Mouse (Mus musculus) CH12.LX (cell line): ENCODE measurements around the gene Kcnip4. TPM values are rescaled to one million over a fixed set of nuclear protein-coding genes. Genes with fewer than 3 reads are reported as not detected.

Source experiments
- DNase-seq: peaks from one replicate; pipeline ENCODE4 v3.0.0-alpha.2; 2013; ENCODE audit errors: extremely low read depth
- H3K27ac ChIP-seq: 2 replicates; pipeline ENCODE4 v1.5.1; 2012; ENCODE audit warnings: low read depth, mild to moderate bottlenecking, control low read depth, moderate library complexity; ENCODE audit not compliant: insufficient read depth
- H3K27me3 ChIP-seq: replicated peaks from 2 replicates; pipeline ENCODE3; 2012; ENCODE audit warnings: inconsistent platforms
- H3K36me3 ChIP-seq, 2 experiments: replicated peaks in 1 of 2; 2 replicates each; pipeline versions ENCODE3 to v1.6.1; 2012; ENCODE audit warnings: inconsistent platforms in 1 of 2, low read length in 1 of 2, mild to moderate bottlenecking in 1 of 2, mixed read lengths in 1 of 2, moderate library complexity in 1 of 2; ENCODE audit not compliant: control insufficient read depth in 1 of 2, insufficient read depth in 1 of 2
- H3K4me1 ChIP-seq, 2 experiments: 2 replicates each; pipeline ENCODE4 v1.6.1; 2012; ENCODE audit warnings: inconsistent platforms in 1 of 2, moderate library complexity in 1 of 2; ENCODE audit not compliant: insufficient read depth in 2 of 2, control insufficient read depth in 1 of 2
- H3K4me2 ChIP-seq: 2 replicates; pipeline ENCODE4 v1.6.1; 2012; ENCODE audit warnings: low read depth, mild to moderate bottlenecking, control low read depth; ENCODE audit not compliant: poor library complexity, insufficient read depth, severe bottlenecking
- H3K4me3 ChIP-seq, 3 experiments: fragments of 150-350 bp in 1 of 3; sonication (generic) in 1 of 3; replicated peaks in 1 of 3; 2 replicates each; pipeline versions ENCODE3 to v1.5.1; 2011 to 2012; ENCODE audit warnings: low read depth in 2 of 3, low read length in 2 of 3, mild to moderate bottlenecking in 2 of 3, moderate library complexity in 2 of 3, control low read depth in 1 of 3, improper control_type of control experiment in 1 of 3, inconsistent platforms in 1 of 3, mixed read lengths in 1 of 3; ENCODE audit not compliant: poor library complexity in 1 of 3
- H3K79me2 ChIP-seq: replicated peaks from 2 replicates; pipeline ENCODE4 v1.6.1; 2012; ENCODE audit warnings: mild to moderate bottlenecking, moderate library complexity; ENCODE audit not compliant: control insufficient read depth, poor library complexity, insufficient read depth, severe bottlenecking; ENCODE audit errors: extremely low read depth
- H3K9ac ChIP-seq: 2 replicates; pipeline ENCODE4 v1.6.1; 2012; ENCODE audit warnings: low read depth, mild to moderate bottlenecking, control low read depth, moderate library complexity; ENCODE audit not compliant: insufficient read depth
- H3K9me3 ChIP-seq: replicated peaks from 2 replicates; pipeline ENCODE3; 2012; ENCODE audit warnings: low read length, inconsistent platforms, mixed read lengths
- BHLHE40 ChIP-seq: IDR thresholded peaks from 2 replicates; pipeline ENCODE4 v1.6.1; 2011; ENCODE audit warnings: mild to moderate bottlenecking, low read depth, low read length, improper control_type of control experiment
- CTCF ChIP-seq, 2 experiments: IDR thresholded peaks in 1 of 2; conservative IDR thresholded peaks in 1 of 2; 2 replicates each; pipeline ENCODE4 v1.5.1; 2011 to 2012; ENCODE audit warnings: low read depth in 2 of 2, low read length in 2 of 2, improper control_type of control experiment in 1 of 2, inconsistent platforms in 1 of 2, mild to moderate bottlenecking in 1 of 2, moderate library complexity in 1 of 2
- EP300 ChIP-seq: IDR thresholded peaks from 2 replicates; pipeline ENCODE4 v1.6.1; 2011; ENCODE audit warnings: low read length, improper control_type of control experiment
- ETS1 ChIP-seq: conservative IDR thresholded peaks from 2 replicates; pipeline ENCODE4 v1.6.1; 2012; ENCODE audit warnings: low read depth, mild to moderate bottlenecking, inconsistent platforms, low read length, improper control_type of control experiment, moderate library complexity
- HCFC1 ChIP-seq: IDR thresholded peaks from 2 replicates; pipeline ENCODE4 v1.6.1; 2012; ENCODE audit warnings: low read depth, mild to moderate bottlenecking, inconsistent platforms, low read length, improper control_type of control experiment
- IRF4 ChIP-seq: IDR thresholded peaks from 2 replicates; pipeline ENCODE4 v1.6.1; 2014; ENCODE audit warnings: low read depth, mild to moderate bottlenecking, inconsistent platforms, low read length, improper control_type of control experiment
- JUND ChIP-seq: conservative IDR thresholded peaks from 2 replicates; pipeline ENCODE4 v1.6.1; 2011; ENCODE audit warnings: low read depth, low read length, improper control_type of control experiment
- KAT2A ChIP-seq: IDR thresholded peaks from 2 replicates; pipeline ENCODE4 v1.6.1; 2012; ENCODE audit warnings: low read length, improper control_type of control experiment, inconsistent platforms; ENCODE audit not compliant: insufficient replicate concordance
- MAX ChIP-seq: IDR thresholded peaks from 2 replicates; pipeline ENCODE4 v1.6.1; 2011; ENCODE audit warnings: low read length, improper control_type of control experiment
- MAZ ChIP-seq: IDR thresholded peaks from 2 replicates; pipeline ENCODE4 v1.6.1; 2012; ENCODE audit warnings: low read depth, mild to moderate bottlenecking, inconsistent platforms, low read length, improper control_type of control experiment, moderate library complexity
- MEF2A ChIP-seq: IDR thresholded peaks from 2 replicates; pipeline ENCODE4 v1.6.1; 2014; ENCODE audit warnings: low read depth, mild to moderate bottlenecking, inconsistent platforms, low read length, improper control_type of control experiment, borderline replicate concordance
- NRF1 ChIP-seq: IDR thresholded peaks from 2 replicates; pipeline ENCODE4 v1.6.1; 2014; ENCODE audit warnings: low read depth, mild to moderate bottlenecking, inconsistent platforms, low read length, improper control_type of control experiment, moderate library complexity
- POLR2AphosphoS2 ChIP-seq: IDR thresholded peaks from 2 replicates; pipeline ENCODE4 v1.6.1; 2011; ENCODE audit warnings: low read depth, low read length, improper control_type of control experiment
- RCOR1 ChIP-seq: conservative IDR thresholded peaks from 2 replicates; pipeline ENCODE4 v1.6.1; 2012; ENCODE audit warnings: low read depth, mild to moderate bottlenecking, inconsistent platforms, low read length, improper control_type of control experiment
- SIN3A ChIP-seq: IDR thresholded peaks from 2 replicates; pipeline ENCODE4 v1.6.1; 2012; ENCODE audit warnings: low read length, improper control_type of control experiment, inconsistent platforms
- SMC3 ChIP-seq: IDR thresholded peaks from 2 replicates; pipeline ENCODE4 v1.6.1; 2011; ENCODE audit warnings: low read depth, low read length, improper control_type of control experiment
- TBP ChIP-seq: conservative IDR thresholded peaks from 2 replicates; pipeline ENCODE4 v1.6.1; 2011; ENCODE audit warnings: low read depth, low read length, improper control_type of control experiment
- TCF12 ChIP-seq: IDR thresholded peaks from 2 replicates; pipeline ENCODE4 v1.6.1; 2014; ENCODE audit warnings: low read depth, mild to moderate bottlenecking, inconsistent platforms, low read length, improper control_type of control experiment
- UBTF ChIP-seq: IDR thresholded peaks from 2 replicates; pipeline ENCODE4 v1.6.1; 2012; ENCODE audit warnings: low read depth, mild to moderate bottlenecking, inconsistent platforms, low read length, improper control_type of control experiment, moderate library complexity
- USF1 ChIP-seq: IDR thresholded peaks from 2 replicates; pipeline ENCODE4 v1.6.1; 2014; ENCODE audit warnings: low read depth, mild to moderate bottlenecking, inconsistent platforms, low read length, improper control_type of control experiment
- USF2 ChIP-seq: conservative IDR thresholded peaks from 2 replicates; pipeline ENCODE4 v1.6.1; 2011; ENCODE audit warnings: low read depth, low read length, improper control_type of control experiment
- ZC3H11A ChIP-seq: IDR thresholded peaks from 2 replicates; pipeline ENCODE4 v1.6.1; 2012; ENCODE audit warnings: low read depth, mild to moderate bottlenecking, inconsistent platforms, low read length, improper control_type of control experiment
- ZMIZ1 ChIP-seq: IDR thresholded peaks from 2 replicates; pipeline ENCODE4 v1.6.1; 2012; ENCODE audit warnings: low read depth, mild to moderate bottlenecking, inconsistent platforms, low read length, improper control_type of control experiment
- ZNF384 ChIP-seq: IDR thresholded peaks from 2 replicates; pipeline ENCODE4 v1.6.1; 2012; ENCODE audit warnings: low read depth, low read length, improper control_type of control experiment, inconsistent platforms
- dilution Hi-C: fragments of 300-500 bp; cut with MboI; formaldehyde crosslinking; loops from 2 replicates; pipeline ENCODE4 v1.14.3; 2020; ENCODE audit warnings: low sequenced_read_pairs; ENCODE audit not compliant: extremely low pct_unique_long_range_greater_than_20kb, extremely low pct_ligation_motif_present
- in situ Hi-C: fragments of 300-500 bp; cut with MboI; formaldehyde crosslinking; loops from 3 replicates; pipeline ENCODE4 v1.14.3; 2019; ENCODE audit warnings: low sequenced_read_pairs, low pct_ligation_motif_present, low pct_unique_long_range_greater_than_20kb, mixed read lengths
- polyA plus RNA-seq: library from polyadenylated mRNA; unstranded; fragments of >175 nt; gene quantifications from 2 replicates; pipeline ENCODE4 v1.2.1, GENCODE M21; 2012; ENCODE audit warnings: low read depth; ENCODE audit not compliant: insufficient read length
- total RNA-seq, 2 experiments: library from RNA; depleted of rRNA; stranded (reverse); fragments of 300-350 nt in 1 of 2; fragments of >200 nt in 1 of 2; gene quantifications; 2 replicates each; pipeline ENCODE4 v1.2.3; 2012 to 2014

Kcnip4 gene
- total and polyA plus RNA-seq, 3 experiments = 0.80 TPM; not detected in 2

DNA sequence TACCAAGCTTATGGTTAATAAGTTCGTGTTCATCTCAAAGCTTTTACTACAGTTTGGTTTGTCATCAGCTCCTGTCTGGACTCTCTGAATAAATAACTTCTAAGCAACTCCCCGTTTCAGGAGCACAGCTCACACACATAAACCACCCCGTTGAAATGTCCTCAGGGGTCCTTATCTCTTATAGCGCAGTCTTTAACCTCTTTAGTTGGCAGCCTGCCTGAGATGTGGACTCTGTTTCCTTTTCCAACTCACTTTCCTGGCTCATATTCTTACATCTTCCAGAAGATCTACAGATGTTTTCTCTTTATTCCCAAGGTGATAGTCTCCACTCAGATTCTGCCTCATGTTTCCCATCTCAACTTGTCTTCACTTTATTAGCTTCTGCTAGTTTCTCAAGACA lies 1116.4 kb downstream of the Kcnip4 start:
- Histone ChIP-seq H3K9ac (no peak overlapping the region), H3K4me3 (no peak overlapping the region), H3K27ac (no peak overlapping the region), H3K9me3 (no peaks in the 10 kb centered on the region), H3K4me2 (no peak overlapping the region), H3K27me3 (no peaks in the 10 kb centered on the region), H3K79me2 (no peaks in the 10 kb centered on the region), H3K36me3 (peaks cover 0 to 33% of the 10 kb centered on the region in 2 experiments), H3K4me1 (no peaks in the 10 kb centered on the region)
- DNase-seq = no peak
- in situ Hi-C loops = no loop called here
- TF ChIP-seq NRF1 (no peak), MEF2A (no peak), IRF4 (no peak), SIN3A (no peak), UBTF (no peak), JUND (no peak), TCF12 (no peak), CTCF (conservative IDR thresholded peaks at IDR 0.05 in 1 of 2, IDR thresholded peaks at IDR 0.05 in 1 of 2; ENCODE audit: low read depth in 2 of 2, low read length in 2 of 2) (no peak), ETS1 (no peak), TBP (no peak), RCOR1 (no peak), ZC3H11A (no peak)
- dilution Hi-C loops = no loop called here

DNA sequence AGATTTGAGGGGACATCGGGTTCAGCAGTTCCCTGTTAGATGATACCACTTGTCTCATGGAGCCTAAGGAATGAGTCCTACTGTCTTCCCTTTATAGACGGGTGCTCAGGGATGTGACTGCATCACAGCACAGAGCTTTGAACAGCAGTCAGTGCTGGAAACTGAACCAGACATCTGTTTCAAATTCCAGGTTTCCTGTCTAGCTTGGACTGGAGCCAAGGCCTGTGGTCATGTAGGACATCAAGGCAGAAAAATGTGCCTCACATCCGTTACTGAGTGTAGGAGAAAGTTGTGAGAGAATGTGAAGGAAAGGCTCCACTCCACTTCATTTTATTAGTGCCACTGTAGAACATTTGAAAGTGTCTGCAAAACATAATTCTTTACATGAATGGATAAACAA lies 1122.2 kb downstream of the Kcnip4 start:
- no peaks in the 10 kb centered on the region for H3K27me3 ChIP-seq
- H3K36me3 ChIP-seq = peaks cover 9 to 44% of the 10 kb centered on the region in 2 experiments
- no peaks in the 10 kb centered on the region for H3K4me1 ChIP-seq
- in situ Hi-C loops (no loop called here), dilution Hi-C loops (no loop called here)
- no peak overlapping the region for H3K9ac ChIP-seq
- H3K4me3 ChIP-seq = no peak overlapping the region
- no peak overlapping the region for H3K4me2 ChIP-seq
- H3K9me3 ChIP-seq = no peaks in the 10 kb centered on the region
- no peak for DNase-seq
- TF ChIP-seq BHLHE40 = no peak
- TF ChIP-seq ZNF384 = no peak
- TF ChIP-seq HCFC1 = no peak
- no peak for TF ChIP-seq KAT2A
- no peak for TF ChIP-seq USF2
- TF ChIP-seq MAZ = no peak
- TF ChIP-seq MAX = no peak
- no peak for TF ChIP-seq NRF1
- no peak for TF ChIP-seq ZMIZ1
- TF ChIP-seq EP300 = no peak
- TF ChIP-seq POLR2AphosphoS2 = no peak
- no peak for TF ChIP-seq USF1
- TF ChIP-seq SMC3 = no peak
- H3K27ac ChIP-seq = no peak overlapping the region
- no peaks in the 10 kb centered on the region for H3K79me2 ChIP-seq
